Mouse (Mus musculus) spleen, postnatal 36 days (tissue): ENCODE data around the gene Erbb4.

Experiments used
- DNase-seq, 2 experiments: peaks; one replicate each; pipeline ENCODE4 v3.0.0; 2022; ENCODE audit warnings: low spot score in 2 of 2, mixed read lengths in 1 of 2

Gene Erbb4

DNA sequence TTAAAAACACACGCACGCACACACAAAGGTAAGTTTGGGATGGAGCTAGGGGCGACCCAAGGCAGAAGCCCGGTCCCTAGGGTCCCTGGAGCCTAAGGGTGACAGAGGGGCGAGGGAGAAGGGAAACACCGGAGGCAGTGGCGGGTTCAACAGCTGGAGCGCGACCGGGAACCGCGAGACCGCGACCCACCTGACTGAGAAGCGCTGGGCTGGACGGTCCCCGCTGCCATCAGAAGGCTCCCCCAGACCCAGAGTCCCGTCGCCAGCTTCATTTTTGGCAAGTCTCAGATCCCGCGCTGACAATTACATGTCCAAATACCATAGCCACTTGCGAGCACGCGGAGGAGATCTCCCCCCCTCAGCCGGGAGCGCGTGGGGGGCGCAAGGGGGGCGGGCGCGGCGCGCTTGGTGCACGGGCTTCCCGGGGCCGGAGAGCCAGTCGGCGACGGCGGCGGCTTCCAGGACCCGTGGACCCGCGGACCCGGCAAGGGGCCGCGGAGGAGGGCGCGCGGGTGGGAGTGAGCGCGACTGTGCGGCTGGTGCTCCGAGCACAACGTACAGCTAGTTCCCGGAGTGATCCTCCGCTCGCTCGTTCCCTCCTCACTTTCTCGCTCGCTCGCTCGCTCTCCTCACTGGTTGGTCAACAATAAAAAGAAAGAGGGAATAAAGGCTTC, at the start of gene Erbb4:
TSS of gene Erbb4 (minus strand) at position 575 of the 674 bp plus-strand sequence.
- no peak for DNase-seq

DNA sequence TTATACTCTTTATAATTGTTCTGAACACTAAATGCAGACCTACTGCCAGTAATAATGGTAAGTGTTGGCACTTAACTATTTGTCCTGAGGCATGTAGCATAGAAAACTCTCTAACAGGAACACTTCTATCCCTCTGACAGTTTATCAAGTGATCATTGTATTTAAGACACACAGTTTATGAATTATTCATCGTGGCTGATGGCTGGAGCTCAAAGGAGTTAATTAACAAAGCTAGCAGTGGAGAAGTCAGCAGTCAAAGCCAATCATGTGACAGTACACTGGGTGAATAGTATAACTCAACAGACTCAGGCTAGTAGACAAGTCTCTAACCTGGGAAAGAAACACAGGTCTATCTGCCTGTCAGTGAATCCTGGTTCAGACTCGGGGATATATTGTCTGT, 49.5 kb upstream of the Erbb4 start:
- DNase-seq: no peak

DNA sequence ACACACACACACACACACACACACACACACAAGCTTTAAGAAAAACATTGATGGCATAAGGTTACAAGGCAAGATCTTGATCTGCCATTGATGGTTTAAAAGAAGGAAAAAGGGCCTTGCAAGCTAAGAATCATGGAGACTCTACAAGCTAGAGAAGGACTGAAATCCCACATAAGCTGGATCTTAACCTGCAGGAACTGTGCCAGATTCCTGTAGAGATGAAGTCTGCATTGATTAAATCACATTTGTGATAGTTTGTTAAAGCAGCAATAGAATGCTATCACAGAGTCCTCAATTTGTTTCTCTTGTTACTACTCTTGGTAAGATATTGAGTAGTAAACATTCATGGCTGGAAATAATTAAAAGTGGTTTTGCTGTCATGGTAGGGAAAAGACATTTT, 33.5 kb upstream of the Erbb4 start:
- DNase-seq: no peak

DNA sequence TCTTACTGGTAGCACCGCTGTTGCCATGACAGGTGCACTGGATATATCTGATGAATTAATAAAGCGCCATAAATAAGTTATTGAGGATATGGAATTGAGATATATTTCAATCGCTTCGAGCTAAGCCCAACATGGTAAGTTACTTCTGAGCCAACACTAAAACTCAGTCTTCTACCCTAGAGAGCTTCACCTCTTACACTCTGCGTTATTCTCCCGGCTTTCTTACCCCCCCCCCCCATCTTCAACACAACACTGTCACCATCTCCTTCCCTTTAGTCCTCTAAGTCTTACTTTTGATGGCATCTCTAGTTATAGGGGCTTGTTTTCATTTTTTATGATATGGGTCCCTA, 31.6 kb upstream of the Erbb4 start:
- DNase-seq: no peak

DNA sequence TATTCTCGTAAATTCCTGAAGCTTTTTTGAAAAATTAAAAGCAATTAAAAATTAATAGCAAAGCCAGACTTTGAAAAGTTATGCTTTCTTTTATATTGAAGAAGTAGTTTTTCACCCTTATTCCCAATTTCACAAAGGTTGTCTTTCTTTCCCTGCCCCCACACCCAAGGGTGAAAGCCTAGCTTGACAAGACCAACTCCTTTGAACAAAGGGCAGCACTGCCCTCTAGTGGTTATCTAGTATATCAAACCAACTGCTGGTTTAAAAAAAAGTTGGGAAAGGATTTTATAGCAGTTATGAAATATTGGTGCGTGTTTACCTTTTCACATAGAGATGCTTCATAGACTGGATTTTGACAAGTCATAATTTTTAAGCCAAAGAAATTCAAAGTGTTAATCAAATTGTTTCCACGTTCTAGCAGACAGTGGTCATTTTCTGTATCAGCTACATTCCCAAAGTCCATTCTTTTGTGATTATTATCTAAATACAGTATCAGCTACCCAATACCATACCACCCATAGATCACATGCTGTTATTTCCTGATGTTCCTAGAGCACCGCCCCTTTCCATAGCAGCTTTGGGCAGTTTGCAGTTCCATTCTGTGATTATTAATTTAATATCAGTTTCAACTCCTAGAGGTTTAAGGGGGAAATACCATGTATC, 31.1 kb upstream of the Erbb4 start:
- peak in 1 of 2 experiments; percentile 7 for DNase-seq

DNA sequence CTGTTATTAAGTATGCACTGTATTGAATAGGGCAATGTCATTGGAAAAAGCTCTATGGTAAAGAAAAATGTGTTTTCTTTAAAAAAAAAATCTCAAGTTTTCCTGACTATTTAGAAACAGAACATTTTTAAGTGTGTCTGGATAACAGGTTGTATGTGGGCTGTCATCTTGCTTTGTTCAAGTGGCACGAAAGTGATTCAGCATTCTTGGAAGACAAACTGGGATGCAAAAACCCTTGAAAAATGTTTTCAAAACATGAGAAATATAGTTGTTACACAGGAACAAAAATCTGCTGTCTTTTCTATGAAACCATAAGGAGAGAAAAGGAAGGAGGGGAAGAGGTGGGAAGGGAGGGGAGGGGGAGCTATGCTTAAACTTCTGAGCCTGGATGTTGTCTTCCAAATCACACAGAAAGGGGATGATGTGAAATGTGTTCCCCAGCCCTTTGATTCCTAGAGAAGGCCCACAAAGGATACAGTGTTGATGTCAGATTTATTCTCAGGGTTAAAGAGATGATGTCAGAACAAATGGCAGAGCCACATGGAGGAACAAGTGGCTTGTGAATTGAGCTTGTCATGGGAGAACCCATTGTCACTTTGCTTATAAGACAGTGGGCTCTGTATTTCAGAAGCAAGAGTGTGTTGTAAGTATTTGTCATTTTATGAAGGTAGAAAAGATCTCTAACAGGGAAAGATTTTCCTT, 16.4 kb upstream of the Erbb4 start:
- no peak for DNase-seq

DNA sequence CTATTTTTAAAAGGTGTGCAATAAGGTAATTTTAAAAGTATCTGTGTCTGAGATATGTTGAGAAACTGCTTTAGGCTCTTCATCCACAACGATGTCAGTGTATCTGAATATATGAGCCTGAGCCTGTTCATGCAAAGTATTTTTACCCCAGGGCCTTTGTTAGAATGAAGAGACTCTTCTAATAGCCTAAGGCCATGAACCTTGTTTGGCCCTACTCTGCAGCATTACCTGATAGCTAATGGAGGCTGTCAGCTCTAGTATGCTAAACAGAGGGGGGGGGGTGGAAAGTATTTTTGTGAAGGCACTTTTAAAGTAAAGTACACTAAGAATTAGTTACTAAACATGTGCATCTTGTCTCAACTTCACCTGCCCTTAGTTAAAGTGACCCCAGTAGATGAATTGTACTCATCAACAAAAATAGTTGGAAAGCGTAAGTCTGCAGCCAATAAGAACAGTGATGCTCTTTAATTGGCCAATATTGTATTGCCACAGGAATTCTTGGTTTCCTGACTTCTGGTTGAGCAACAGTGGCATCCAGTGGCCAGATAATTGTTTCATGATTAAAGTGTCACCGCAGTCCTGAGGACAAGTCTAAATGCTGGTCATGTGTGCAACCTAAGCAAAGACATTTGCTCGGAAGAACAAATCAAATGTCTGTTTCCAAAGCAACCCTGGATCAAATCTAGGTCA, 10.5 kb upstream of the Erbb4 start:
- DNase-seq: no peak

DNA sequence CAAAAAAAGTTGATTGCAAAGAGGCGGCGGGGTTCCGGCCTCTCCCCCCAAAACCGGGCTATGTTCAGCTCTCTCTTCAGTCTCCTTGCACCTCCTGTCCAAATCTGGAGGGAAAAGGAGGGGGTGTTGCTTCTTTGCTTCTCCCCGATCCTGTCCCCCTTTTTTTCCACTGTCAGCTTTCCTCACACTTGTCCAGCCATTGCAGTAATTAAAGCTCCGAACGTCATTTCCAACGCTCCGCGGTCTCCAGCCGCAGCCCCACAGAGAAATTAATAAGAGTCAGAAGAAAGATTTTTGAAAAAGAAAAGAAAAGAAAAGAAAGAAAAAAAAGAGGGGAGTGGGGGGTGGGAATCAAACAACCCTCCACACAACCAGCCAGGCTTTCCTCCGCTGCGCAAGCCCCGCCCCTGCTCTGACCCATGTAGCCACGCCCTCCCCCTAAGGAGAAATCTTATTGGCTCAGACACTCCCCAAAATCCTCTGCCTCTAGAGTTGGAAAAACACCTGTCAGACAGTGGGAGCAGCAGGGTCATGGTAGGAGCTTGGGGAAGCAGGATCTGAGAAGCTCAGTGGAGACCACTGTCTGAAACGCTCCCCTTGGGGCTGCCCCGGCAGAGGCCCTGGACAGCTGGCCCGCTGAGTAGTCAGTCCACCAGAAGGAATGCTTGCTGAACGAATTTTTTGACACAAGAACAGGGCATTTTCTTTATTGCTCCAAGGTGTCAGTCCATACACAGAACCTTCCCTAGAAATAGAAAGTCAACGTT, 483 bp upstream of the Erbb4 start:
- no peak for DNase-seq

DNA sequence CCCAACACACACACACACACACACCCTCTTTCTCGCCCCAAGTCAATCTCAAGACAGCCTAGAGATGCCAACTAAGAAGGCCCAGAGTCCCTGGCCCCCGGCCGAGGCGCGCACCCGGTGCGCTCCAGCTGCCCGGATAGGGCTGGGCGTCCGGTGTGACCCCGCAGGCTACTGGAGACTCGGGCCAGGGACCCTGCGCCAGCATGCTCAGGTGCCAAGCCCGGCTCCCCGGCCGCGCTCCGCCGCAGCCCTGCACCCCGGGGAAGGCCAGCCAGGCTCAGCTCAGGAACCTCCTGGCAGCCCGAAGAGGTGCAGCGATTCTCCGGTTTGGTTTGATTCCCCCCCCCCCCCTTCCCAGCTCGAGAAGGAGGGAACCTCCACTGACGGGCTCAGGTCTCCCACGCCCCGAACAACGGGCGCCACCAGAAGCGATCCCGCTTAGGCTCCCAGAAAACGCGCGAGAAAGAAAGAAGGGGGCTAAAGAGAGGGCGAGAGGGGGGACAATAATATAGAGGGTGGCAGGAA, 860 bp downstream of the Erbb4 start:
- DNase-seq: no peak

DNA sequence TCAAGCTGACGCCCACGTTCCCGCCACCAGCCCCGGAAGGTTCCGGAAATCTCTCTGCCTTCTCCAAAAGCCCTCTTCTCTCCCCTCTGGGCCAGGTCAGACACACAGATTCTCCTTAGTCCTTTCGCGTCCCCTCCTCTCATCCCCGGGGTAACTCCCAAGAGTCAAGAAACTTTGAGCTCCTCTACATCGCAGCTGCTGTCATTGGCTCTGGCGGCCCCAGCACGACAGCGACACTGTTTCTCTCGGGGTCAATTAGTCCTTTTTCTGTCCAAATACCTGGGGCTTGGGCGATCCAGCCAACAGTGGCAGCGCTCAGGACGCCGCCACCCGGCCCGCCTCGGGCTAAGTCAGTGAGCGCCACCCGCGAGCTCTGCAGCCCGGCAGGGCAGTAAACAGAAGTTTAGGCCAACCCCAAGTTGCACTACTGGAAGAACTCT, 1.5 kb downstream of the Erbb4 start:
- no peak for DNase-seq

DNA sequence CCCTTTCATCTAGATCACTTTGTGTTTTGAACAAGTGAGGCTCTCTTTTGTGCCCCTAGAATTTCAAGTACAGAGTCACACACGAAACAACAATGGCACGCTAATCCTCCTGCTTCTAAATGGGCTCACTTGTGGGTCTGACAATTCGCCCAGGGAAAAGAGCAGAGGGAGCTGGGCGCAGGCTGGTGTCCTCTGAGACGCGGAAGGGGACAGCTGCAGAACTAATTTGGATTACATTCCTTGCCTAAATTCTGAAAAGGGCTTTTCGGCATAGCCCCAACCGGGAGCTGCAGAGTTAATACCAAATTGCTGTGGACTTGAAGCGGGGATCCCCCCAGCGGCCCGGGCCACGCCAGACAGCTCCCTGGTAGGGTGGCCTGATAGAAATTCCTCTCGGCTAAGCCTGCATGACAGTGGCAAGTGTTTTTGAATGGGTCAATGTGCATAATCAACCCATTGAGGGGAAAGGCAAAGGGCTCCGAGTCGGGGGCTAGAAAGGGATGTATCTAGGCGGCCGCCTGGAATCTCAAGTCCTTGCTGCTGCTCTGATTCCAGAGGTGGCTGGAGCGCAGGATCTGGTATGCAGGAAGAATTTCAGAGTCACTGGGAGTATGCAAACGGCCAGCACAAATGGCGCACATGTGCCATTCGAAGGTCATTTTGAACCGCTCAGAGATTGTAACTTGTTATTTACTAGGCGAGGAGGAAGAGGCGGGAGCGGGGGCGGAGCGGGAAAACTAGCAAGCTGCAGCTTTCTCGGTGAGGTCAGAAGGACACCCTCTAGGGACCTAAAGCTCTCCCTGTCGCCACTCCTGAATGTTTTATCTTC, 2.2 kb downstream of the Erbb4 start:
- DNase-seq: no peak

DNA sequence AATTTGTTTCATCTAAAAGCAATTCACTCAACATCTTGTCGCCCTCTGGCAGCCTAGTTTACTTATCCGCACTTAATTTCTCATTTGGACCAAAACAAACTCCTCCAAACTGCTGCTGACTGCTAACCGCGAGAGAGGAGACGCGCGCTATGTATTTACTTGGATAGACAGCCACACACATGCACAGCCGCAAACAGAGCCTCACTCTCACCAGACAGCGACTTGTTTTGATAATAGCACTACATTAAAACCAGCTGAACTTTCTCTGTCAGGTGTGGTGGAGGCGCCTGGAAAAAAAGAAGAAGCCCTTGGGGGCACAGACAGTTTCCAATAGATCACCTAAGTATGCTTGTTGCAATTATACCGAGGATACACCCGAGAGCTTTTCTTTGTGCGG, 2.8 kb downstream of the Erbb4 start:
- DNase-seq: no peak

DNA sequence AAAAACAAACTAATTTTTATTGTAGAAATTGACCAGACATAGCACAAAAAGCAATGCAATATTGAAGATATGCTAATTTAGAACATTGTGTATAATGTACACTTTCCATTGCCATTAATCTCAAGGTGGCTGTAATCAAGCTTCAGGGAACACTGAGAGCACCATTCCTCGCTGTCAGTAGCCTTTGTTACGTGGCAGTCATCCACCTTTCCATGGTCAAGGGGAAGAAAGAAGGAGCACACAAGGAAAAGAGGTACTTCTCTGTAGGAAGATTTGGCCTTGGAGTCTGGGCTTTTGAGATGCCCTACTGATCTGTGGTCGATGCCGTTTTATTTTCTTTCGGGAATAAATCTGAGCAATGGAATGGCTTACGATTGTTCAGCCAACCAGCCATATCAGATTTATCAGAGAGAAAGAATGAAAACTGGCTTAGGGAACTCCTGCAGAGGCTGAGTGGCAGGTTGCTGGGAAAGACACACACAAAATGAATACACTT, 4.6 kb downstream of the Erbb4 start:
- no peak for DNase-seq

DNA sequence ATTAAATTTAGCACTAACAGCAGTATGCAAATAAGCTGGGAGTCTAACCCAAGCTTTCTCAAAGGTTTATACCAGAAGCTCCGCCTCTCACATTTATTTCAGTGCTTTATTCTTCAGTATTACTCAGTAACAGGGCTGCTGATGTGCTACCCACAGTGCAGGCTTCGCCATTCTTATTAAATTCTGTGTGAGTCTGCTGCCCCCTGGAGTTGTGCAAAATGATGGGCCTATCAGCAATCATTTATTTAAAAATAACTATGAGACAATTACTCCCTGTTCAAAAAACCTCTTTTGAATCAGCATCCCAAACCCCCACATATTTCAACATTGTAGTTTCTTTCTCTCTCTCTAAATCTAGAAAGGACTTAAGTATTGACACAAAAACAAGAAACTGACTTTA, 6.2 kb downstream of the Erbb4 start:
- no peak for DNase-seq

DNA sequence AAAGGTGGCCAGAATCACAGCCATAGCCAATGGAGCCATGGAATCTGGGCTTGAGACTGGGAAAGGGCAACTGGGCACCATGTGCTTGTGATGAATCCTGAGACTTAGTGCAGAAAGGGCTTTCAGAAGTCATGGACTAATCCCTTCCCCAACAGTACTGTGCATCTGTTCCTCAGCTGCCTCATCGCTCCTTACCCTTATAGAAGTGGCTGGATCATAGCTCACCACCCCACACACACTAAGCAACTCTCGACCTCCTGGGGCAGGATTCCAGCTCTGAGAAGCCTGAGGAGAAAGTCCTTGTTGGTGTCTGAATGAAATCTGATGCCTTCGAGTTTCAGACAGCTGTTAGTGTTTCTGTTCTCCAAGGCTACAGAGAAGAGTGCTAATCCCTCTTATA, 14.8 kb downstream of the Erbb4 start:
- DNase-seq: no peak

DNA sequence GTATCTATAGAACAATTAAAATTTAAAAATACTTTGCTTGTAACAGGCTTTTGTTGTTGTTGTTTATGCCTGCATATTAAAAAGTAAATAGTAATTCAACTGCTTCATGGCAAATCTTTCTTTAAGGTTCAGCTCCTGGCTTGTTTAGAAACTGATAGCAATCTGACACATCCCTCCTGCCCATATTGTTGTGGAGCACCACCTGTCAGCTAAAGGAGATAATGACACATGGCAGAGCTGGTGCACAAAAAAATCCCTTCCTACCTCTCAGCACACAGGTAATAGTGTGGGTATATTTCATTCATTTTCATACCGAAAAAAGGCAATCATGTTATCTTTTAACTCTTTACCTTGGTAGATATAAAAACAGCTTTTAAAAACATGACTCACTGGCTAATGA, 18.5 kb downstream of the Erbb4 start:
- no peak for DNase-seq

DNA sequence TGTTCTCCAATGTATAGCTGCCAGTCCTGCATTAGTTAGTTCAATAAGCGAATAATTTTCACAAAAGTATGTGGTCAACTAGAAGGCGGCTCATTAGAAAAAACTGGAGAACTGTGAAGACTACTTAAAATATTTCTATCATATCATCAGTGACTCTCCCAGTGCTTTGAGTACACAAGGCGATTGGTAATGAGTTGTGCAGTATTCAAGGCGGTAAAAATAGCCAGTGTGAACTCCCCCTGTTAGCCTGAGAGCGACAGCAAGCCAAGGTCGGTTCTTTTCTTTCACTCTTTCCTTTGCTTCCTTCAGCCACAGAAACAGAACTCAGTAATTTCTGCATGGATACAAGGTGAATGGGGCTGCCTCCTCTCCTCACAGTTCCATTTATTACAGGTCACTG, 22.1 kb downstream of the Erbb4 start:
- no peak for DNase-seq

DNA sequence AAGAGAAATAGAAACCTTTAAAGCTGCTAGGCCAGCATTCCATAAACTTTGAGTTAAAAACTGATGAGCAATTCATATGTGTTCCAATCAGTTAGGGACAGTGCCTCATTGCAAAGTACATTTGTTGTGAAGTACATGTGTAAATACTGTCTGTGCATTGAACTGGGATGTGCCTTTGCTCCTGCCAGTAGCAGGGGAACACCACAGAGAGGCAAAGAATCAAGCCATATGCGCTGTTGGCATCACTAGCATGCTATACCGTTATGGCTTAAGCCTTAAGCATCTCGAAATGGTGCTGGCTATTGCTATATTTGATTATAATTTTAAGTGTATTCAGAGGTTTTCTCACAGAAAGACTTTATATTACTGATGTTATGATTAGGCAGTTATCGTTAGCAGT, 58.9 kb downstream of the Erbb4 start:
- no peak for DNase-seq

DNA sequence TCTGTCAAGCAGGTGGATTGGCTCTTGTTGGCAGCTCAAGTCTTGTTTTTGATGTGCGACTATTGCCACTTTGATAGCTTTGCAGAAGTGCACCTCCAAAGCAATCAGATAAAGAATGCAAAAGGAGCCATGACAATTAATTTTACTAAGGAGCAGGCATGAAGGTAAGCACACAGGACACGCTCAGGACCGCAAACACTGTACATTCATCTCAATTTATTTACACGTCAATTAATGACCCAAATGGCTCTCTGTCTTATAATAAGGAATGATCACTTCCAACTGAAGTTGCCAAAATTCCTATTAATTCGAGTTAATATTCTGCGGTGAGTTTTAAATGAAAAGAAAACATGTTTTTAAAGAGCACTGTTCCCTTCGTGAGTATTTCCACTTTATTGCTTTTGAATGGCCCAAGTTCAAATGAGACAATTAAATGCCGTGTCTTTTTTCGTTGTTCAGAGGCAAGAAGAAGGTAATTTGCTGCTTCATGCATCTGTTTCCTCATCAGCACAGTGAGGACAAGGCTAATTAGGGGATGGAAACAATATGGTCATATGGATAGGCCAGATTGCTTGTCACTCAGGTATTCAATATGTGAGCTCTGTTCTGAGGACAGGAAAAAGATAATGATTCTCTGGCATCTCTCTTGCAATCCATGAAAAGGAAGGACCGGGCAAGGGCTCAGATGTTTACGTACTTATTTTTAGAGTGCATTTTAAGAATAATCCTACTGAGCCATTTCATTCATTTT, 61.5 kb downstream of the Erbb4 start:
- no peak for DNase-seq

DNA sequence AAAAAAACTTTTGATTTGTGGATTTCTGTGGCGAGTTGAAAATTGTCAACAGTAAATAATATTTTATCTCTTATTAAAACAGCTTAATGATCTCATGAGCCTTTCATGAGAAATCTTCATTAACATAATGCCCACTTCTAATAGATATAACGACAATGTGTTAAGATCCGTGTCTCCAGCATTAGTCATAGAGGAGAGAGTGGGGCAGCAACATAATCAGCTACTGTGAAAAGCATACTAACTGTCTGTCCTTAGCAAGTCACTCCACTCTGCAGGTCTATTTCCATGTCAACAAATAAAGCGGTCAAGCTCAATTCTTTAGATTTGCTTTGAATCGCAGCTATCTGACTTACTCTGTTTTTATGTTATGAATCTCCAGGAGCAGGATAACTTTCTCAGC, 80.0 kb downstream of the Erbb4 start:
- DNase-seq: no peak
